Mouse (Mus musculus): ENCODE data around the gene S100a1.

The S100a1 gene

GRCm38 (mm10) chr3:90513796-90514590 is at the start of gene S100a1, which contains the start of gene S100a13:
Gene S100a1 (minus strand): TSS chr3:90514392.
Gene S100a13 (plus strand): TSS chr3:90514435.
- Histone ChIP-seq H3K36me3 (ENCODE audit: control insufficient read depth, insufficient read depth, low read length, poor library complexity, severe bottlenecking) (no peaks in the 10 kb centered on the region), H3K27me3 (ENCODE audit: control insufficient read depth, insufficient read depth, low read length, poor library complexity, severe bottlenecking) (no peaks in the 10 kb centered on the region)
- peak; percentile 37 for DNase-seq (ENCODE audit: low read depth, low spot score)

- H3K36me3 ChIP-seq (ENCODE audit: control insufficient read depth, insufficient read depth, low read length, poor library complexity, severe bottlenecking), result no peaks in the 10 kb centered on the region
- no peaks in the 10 kb centered on the region for H3K27me3 ChIP-seq (ENCODE audit: control insufficient read depth, insufficient read depth, low read length, poor library complexity, severe bottlenecking)
- DNase-seq (ENCODE audit: low read depth, low spot score), result no peak
These were observed 45.9 kb upstream of the S100a1 start, which contains the start of gene S100a3 for GRCm38 (mm10) chr3:90560008-90560628. Gene S100a3 (plus strand): TSS chr3:90560578.

GRCm38 (mm10) chr3:90555954-90556353 is 41.8 kb upstream of the S100a1 start:
- Histone ChIP-seq H3K36me3 (ENCODE audit: control insufficient read depth, insufficient read depth, low read length, poor library complexity, severe bottlenecking) (no peaks in the 10 kb centered on the region), H3K27me3 (ENCODE audit: control insufficient read depth, insufficient read depth, low read length, poor library complexity, severe bottlenecking) (no peaks in the 10 kb centered on the region)
- no peak for DNase-seq (ENCODE audit: low read depth, low spot score)

GRCm38 (mm10) chr3:90552231-90552630 is 38.0 kb upstream of the S100a1 start:
- DNase-seq (ENCODE audit: low read depth, low spot score), result no peak
- Histone ChIP-seq H3K36me3 (ENCODE audit: control insufficient read depth, insufficient read depth, low read length, poor library complexity, severe bottlenecking) (no peaks in the 10 kb centered on the region), H3K27me3 (ENCODE audit: control insufficient read depth, insufficient read depth, low read length, poor library complexity, severe bottlenecking) (no peaks in the 10 kb centered on the region)

DNA sequence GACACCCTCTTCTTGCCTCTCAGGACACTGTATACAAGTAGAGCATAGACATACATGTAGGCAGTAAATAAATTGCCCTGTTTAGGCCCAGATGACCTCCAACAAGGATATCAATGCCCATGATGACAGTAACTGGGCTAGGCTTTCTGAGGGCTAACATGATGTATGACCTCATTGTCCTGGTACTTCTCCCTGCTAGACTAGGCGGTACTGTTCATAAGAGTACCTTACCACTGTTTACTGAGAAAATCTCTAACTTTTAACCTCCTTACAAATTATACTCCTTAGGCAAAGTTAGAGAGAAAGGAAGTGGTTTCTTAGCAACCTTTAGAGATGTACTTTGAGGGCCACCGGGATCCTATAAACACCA is 36.2 kb upstream of the S100a1 start:
- no peak for DNase-seq (ENCODE audit: low read depth, low spot score)
- H3K27me3 ChIP-seq (ENCODE audit: control insufficient read depth, insufficient read depth, low read length, poor library complexity, severe bottlenecking), result no peaks in the 10 kb centered on the region

GRCm38 (mm10) chr3:90549676-90550420 is 35.7 kb upstream of the S100a1 start:
- Histone ChIP-seq H3K36me3 (ENCODE audit: control insufficient read depth, insufficient read depth, low read length, poor library complexity, severe bottlenecking) (no peaks in the 10 kb centered on the region), H3K27me3 (ENCODE audit: control insufficient read depth, insufficient read depth, low read length, poor library complexity, severe bottlenecking) (no peaks in the 10 kb centered on the region)
- DNase-seq (ENCODE audit: low read depth, low spot score), result no peak

More for the DNA sequence above, 36.2 kb upstream of the S100a1 start:
- H3K36me3 ChIP-seq (ENCODE audit: control insufficient read depth, insufficient read depth, low read length, poor library complexity, severe bottlenecking), result no peaks in the 10 kb centered on the region

- H3K27me3 ChIP-seq (ENCODE audit: control insufficient read depth, insufficient read depth, low read length, poor library complexity, severe bottlenecking), result no peaks in the 10 kb centered on the region
- no peaks in the 10 kb centered on the region for H3K36me3 ChIP-seq (ENCODE audit: control insufficient read depth, insufficient read depth, low read length, poor library complexity, severe bottlenecking)
- no peak for DNase-seq (ENCODE audit: low read depth, low spot score)
These were observed 26.7 kb upstream of the S100a1 start for GRCm38 (mm10) chr3:90540904-90541303.

GRCm38 (mm10) chr3:90537905-90538296 is 23.7 kb upstream of the S100a1 start:
- H3K36me3 ChIP-seq (ENCODE audit: control insufficient read depth, insufficient read depth, low read length, poor library complexity, severe bottlenecking), result no peaks in the 10 kb centered on the region
- H3K27me3 ChIP-seq (ENCODE audit: control insufficient read depth, insufficient read depth, low read length, poor library complexity, severe bottlenecking), result no peaks in the 10 kb centered on the region
- DNase-seq (ENCODE audit: low read depth, low spot score), result no peak

- DNase-seq (ENCODE audit: low read depth, low spot score), result no peak
- H3K27me3 ChIP-seq (ENCODE audit: control insufficient read depth, insufficient read depth, low read length, poor library complexity, severe bottlenecking), result no peaks in the 10 kb centered on the region
- no peaks in the 10 kb centered on the region for H3K36me3 ChIP-seq (ENCODE audit: control insufficient read depth, insufficient read depth, low read length, poor library complexity, severe bottlenecking)
These were observed 23.1 kb upstream of the S100a1 start, which contains the start of gene S100a16 for GRCm38 (mm10) chr3:90537141-90537904. Gene S100a16 (plus strand): TSS chr3:90537254.

DNA sequence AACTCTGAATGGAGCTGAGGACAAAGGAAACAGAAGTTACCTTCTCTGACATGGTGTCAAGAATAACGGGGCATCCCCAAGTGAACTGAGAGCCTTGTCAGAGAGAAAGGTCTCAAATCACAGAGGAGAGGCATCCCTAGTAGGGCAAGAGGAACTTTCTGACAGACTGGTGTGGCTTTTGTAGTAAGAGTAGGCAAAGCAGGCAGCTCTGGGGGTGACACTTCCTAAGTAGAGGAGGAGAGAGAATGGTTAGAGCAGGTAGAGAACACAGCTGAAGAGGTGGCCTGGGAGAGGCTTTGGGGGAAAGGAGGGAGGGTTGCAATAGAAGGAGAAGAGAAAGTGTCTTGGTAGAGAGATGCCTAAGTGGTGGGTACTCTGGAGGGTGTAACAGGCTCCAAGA is 21.3 kb upstream of the S100a1 start:
- H3K27me3 ChIP-seq (ENCODE audit: control insufficient read depth, insufficient read depth, low read length, poor library complexity, severe bottlenecking), result no peaks in the 10 kb centered on the region
- H3K36me3 ChIP-seq (ENCODE audit: control insufficient read depth, insufficient read depth, low read length, poor library complexity, severe bottlenecking), result no peaks in the 10 kb centered on the region
- DNase-seq (ENCODE audit: low read depth, low spot score), result no peak

- Histone ChIP-seq H3K36me3 (ENCODE audit: control insufficient read depth, insufficient read depth, low read length, poor library complexity, severe bottlenecking) (no peaks in the 10 kb centered on the region), H3K27me3 (ENCODE audit: control insufficient read depth, insufficient read depth, low read length, poor library complexity, severe bottlenecking) (no peaks in the 10 kb centered on the region)
- DNase-seq (ENCODE audit: low read depth, low spot score), result no peak
These were observed 17.5 kb upstream of the S100a1 start for GRCm38 (mm10) chr3:90531713-90532112.

- no peak for DNase-seq (ENCODE audit: low read depth, low spot score)
- Histone ChIP-seq H3K27me3 (ENCODE audit: control insufficient read depth, insufficient read depth, low read length, poor library complexity, severe bottlenecking) (no peaks in the 10 kb centered on the region), H3K36me3 (ENCODE audit: control insufficient read depth, insufficient read depth, low read length, poor library complexity, severe bottlenecking) (peaks cover 4% of the 10 kb centered on the region; the same call in 1 of the 2 replicates)
These were observed 13.2 kb upstream of the S100a1 start for GRCm38 (mm10) chr3:90527291-90527873.

GRCm38 (mm10) chr3:90526580-90526979 is 12.4 kb upstream of the S100a1 start, which contains the start of gene S100a14:
Gene S100a14 (plus strand): TSS chr3:90526856.
- Histone ChIP-seq H3K36me3 (ENCODE audit: control insufficient read depth, insufficient read depth, low read length, poor library complexity, severe bottlenecking) (peaks cover 4% of the 10 kb centered on the region; the same call in 1 of the 2 replicates), H3K27me3 (ENCODE audit: control insufficient read depth, insufficient read depth, low read length, poor library complexity, severe bottlenecking) (no peaks in the 10 kb centered on the region)
- DNase-seq (ENCODE audit: low read depth, low spot score), result no peak

DNA sequence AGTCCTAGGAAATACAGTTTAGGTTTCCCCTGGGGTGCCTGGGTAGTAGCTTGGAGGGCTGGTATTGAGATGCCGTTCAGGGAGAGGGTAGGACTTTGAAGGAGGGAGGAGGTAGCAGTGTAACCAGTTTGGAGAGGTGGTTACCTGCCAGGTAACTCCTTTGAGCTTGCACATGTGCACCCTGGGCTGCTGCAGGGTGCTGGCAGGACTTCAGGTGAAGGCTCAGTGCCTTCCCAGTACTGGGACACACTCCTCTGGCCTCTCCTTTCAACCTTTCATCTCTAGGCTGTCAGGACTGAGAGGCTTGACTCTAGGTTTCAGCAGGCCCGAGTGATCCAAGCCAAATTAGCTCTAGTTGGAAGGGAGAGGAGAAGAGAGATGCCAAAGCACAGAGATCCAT is 11.9 kb upstream of the S100a1 start:
- peaks cover 4% of the 10 kb centered on the region; the same call in 1 of the 2 replicates for H3K36me3 ChIP-seq (ENCODE audit: control insufficient read depth, insufficient read depth, low read length, poor library complexity, severe bottlenecking)
- no peaks in the 10 kb centered on the region for H3K27me3 ChIP-seq (ENCODE audit: control insufficient read depth, insufficient read depth, low read length, poor library complexity, severe bottlenecking)
- no peak for DNase-seq (ENCODE audit: low read depth, low spot score)
